Mouse (Mus musculus) Muller cell, postnatal 12 days (primary cell): Measurements from ENCODE around the gene Olfr543.
A peak's percentile ranks its signal among the peaks of the same experiment; 100 is the strongest.
"Not testable (repeated sequence)": the region's sequence is repeated elsewhere in the genome, so short reads cannot be mapped to it uniquely, and the experiment has no call there.

Experiments used
- DNase-seq: peaks from one replicate; pipeline ENCODE4 v3.0.0-alpha.2; 2015; ENCODE audit errors: inconsistent ontology term

The Olfr543 gene

GRCm38 (mm10) chr7:102481579-102481978 is at the start of gene Olfr543:
TSS of gene Olfr543 (minus strand) at chr7:102481679.
- no peak for DNase-seq

- DNase-seq, result no peak
Observed at GRCm38 (mm10) chr7:102529052-102529451, 47.6 kb upstream of the Olfr543 start.

GRCm38 (mm10) chr7:102517051-102517335 is 35.5 kb upstream of the Olfr543 start:
- no peak for DNase-seq

GRCm38 (mm10) chr7:102516261-102517050 is 35.0 kb upstream of the Olfr543 start:
- DNase-seq, result peak; percentile 65

GRCm38 (mm10) chr7:102514144-102514543 is 32.7 kb upstream of the Olfr543 start:
- no peak for DNase-seq

- peak; percentile 89 for DNase-seq
Observed at GRCm38 (mm10) chr7:102512814-102513435, 31.4 kb upstream of the Olfr543 start.

GRCm38 (mm10) chr7:102511927-102512326 is 30.4 kb upstream of the Olfr543 start:
- DNase-seq, result no peak

GRCm38 (mm10) chr7:102509726-102510125 is 28.2 kb upstream of the Olfr543 start:
- DNase-seq, result no peak

GRCm38 (mm10) chr7:102508666-102509065 is 27.2 kb upstream of the Olfr543 start:
- DNase-seq, result no peak

- no peak for DNase-seq
Observed at GRCm38 (mm10) chr7:102508066-102508465, 26.6 kb upstream of the Olfr543 start.

- peak; percentile 69 for DNase-seq
Observed at GRCm38 (mm10) chr7:102506848-102507247, 25.4 kb upstream of the Olfr543 start.

GRCm38 (mm10) chr7:102501986-102502385 is 20.5 kb upstream of the Olfr543 start:
- no peak for DNase-seq

- no peak for DNase-seq
Observed at GRCm38 (mm10) chr7:102499473-102499872, 18.0 kb upstream of the Olfr543 start, which contains the start of gene Olfr545. TSS of gene Olfr545 (minus strand) at chr7:102499573.

GRCm38 (mm10) chr7:102494416-102494815 is 12.9 kb upstream of the Olfr543 start:
- DNase-seq, result not testable (repeated sequence)

- no peak for DNase-seq
Observed at GRCm38 (mm10) chr7:102488161-102488560, 6.7 kb upstream of the Olfr543 start, which contains the start of gene Olfr544. TSS of gene Olfr544 (minus strand) at chr7:102488313.

GRCm38 (mm10) chr7:102486105-102486504 is 4.6 kb upstream of the Olfr543 start:
- no peak for DNase-seq

GRCm38 (mm10) chr7:102484766-102485165 is 3.3 kb upstream of the Olfr543 start:
- not testable (repeated sequence) for DNase-seq

- peak; percentile 19 for DNase-seq
Observed at GRCm38 (mm10) chr7:102483665-102484064, 2.2 kb upstream of the Olfr543 start.

- DNase-seq, result no peak
Observed at GRCm38 (mm10) chr7:102480821-102481220, 658 bp downstream of the Olfr543 start.

- peak; percentile 85 for DNase-seq
Observed at GRCm38 (mm10) chr7:102479368-102480078, 2.0 kb downstream of the Olfr543 start.

GRCm38 (mm10) chr7:102478926-102479325 is 2.6 kb downstream of the Olfr543 start:
- no peak for DNase-seq

GRCm38 (mm10) chr7:102478425-102478824 is 3.1 kb downstream of the Olfr543 start:
- DNase-seq, result no peak
